Mouse (Mus musculus): ENCODE measurements around the gene Fhad1.
"Not testable (repeated sequence)": the region's sequence is repeated elsewhere in the genome, so short reads cannot be mapped to it uniquely, and the experiment has no call there.

The Fhad1 gene

DNA sequence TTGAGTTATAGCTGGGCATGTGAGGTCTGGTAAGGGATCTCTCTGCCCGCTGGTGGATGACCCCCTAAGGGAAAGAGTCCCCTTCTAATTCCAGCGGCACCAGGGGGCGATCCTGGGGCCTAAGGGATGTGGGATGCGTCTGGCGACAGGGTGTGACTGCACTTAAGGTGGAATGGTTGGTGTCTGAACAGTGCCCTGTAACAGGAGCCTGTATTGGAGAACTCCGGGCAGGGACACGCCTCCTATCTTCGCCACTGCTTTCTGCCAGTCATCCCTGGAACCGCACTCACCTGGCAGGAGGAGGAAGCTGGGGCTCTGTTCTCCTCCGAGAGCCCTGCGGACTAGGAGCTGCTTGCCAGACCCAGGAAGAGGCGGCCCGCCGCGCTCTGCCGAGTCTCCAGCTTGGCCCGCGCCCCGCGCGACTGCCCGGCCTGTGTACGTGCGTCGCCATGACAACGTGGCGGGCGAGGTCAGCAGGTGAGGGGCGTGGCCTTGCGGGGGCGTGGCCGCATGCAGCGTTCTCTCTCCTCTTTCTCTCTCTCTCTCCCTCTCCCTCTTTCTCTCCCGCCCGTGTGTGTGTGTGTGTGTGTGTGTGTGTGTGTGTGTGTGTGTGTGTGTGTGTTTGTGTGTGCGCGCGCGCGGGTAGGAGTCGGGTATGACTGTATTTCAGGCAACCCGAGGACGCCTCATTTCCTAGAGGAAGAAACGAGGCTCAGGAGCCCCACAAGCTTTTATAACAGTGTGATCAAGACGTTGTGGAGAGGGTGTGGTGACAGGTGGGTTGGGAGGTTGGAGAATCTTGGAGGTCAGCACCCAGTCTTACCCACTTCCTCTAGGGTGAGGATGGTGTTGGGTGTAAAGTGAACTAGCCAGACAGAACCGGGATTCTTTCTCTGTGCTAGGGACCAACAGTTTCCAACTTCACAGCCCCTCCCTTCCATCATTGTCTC, at the start of gene Fhad1:
Gene Fhad1, minus strand, starts transcription at position 424 of the 950 bp plus-strand sequence.
- peak; percentile 66 for DNase-seq (ENCODE audit: low spot score)

DNA sequence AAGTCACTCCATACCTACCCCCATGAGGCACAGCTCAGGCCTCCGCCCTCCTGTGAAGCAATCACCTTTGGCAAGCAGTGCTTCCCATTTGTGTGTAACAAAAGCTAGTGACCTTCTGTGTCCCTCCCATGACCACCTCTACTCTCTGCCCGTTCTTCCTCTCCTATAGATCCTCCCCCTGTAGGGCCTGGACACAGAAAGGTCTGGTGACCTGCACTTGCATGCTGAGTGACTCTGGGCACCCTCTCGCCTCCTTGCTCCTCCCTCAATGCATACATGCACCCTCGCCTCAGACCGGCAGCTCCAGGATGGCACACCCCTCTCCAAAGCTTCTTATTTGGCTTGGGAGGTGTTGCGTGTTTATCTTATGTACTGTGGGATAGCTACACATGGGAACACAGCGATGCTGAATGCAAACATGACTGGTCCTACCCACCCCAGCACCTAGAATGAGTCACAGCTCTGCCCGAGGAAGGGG, 48.2 kb upstream of the Fhad1 start:
- DNase-seq (ENCODE audit: low spot score): no peak

DNA sequence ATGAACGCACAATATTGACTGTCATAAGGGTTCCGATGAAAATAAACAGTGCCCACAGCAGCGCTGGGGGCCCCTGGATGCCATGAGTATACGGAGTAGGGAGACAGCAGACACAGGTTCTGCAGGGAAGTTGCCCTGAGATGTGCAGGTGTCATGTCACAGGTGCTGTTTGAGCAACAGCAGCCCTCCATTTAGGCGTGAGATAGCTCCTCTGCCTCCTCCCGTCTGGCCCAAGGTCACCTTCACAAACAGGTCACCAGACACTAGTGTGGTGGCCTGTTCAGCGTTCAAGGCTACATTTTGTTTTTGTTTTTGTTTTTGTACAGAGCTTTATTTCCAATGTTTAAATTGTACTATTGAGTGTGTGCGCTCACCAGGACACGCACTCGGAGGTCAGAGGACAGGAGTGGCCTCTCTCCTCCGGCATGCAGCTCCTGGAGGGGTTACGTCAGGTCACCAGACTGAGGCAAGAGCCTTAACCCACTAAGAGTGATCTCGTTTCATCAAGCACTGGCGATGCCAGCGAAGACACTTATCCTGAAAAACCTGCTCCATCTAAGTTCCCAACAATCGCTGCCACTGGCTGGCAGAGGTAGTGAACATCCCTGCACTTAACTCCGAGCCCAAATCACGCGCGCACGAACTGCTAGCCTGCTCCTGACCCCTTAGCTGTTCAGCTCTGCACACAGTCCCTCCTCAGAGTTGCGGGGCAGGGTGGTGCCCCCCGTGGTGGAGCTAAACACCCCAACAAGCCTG, 46.8 kb upstream of the Fhad1 start:
- no peak for DNase-seq (ENCODE audit: low spot score)

DNA sequence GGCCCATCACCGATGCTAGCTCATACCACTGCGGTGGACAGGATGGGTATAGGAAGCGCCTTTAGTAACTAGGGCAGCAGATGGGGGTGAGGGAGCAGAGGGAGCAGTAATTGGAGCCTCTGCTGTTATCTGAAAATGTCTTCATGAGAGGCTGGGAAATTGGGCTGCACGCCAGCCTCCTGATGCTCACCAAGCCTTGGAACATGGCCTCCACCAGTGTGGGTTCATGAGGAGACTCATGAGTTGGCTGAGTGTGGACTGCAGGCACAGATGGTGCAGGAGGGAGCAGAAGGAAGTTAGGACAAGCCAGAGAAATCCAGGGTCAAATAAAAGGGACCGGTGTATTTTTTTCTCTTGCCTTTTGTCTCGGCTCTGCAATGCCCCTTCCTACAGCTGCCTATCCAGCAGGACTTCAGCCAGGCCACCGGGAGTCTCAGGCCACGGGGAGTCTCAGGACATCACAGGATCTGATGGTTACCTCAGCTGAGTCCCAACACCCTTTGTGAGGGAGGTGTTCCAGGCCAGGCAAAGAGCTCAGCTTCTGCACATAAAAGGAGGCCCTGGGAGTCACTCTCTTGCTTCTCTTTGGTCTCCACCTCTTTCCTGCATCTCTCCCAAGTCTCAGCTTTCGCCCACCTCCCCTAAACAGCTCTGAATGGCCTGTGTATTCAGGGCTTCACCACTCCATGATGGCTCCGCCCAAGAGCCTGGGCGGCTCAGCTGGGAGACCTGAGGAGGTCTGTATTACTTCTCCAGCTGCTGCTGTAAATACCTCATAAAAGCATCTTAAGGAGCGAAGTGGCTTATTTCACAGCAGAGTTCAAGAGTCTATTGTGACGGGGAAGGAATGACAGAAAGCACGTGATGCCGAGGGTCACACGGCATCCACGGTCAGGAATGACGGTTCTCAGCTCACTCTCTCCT, 45.8 kb upstream of the Fhad1 start:
- DNase-seq (ENCODE audit: low spot score): no peak

DNA sequence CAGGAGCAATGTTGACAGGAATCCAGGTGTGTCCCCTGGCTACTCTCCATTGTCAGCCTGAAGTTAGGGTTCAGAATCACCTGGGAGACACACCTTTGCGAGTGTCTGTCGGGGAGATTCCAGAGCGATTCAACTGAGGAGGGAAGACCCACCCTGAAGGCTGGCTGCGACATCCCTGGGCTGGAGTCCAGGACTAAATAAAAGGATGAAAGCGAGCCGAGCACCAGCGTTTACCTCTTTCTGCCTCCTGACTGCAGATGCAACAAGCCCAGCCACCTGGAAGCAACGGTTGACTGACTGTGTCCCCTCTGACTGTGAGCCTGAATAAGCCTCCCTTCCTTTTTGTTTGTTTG, 44.9 kb upstream of the Fhad1 start:
- no peak for DNase-seq (ENCODE audit: low spot score)

DNA sequence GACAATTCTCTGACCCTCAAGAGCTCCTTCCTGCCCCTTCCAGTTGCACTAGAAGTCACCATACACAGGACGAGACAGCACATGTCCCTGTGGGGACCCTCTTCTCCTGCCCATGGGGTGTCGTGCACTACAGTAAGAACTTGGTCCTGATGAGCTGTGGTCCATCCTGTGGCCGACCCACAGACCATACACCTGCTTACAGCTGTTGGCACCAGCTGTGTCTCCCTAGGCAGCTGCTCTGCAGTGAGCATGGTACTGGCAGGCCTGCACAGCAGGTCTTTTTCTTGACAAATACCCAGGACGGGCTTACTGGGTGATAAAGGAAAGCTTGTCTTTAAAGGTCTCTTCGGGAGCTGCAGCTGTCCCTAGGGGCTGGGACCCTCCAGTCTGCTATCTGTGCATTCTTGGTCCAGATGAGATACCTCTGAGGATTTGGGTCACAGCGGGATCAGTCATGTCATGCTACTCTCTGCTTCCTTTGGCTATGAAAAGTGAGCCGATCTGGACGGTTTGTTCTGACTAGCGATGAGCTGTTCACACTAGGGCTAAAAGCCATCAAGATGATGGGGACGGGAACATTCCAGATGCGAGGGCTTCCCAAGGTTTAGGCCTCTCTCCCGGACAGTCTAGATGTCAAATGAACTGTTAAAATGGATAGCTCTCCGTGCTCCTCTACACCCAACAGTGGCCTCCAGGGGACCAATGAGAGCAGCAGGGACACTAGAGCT, 44.4 kb upstream of the Fhad1 start:
- DNase-seq (ENCODE audit: low spot score): no peak

DNA sequence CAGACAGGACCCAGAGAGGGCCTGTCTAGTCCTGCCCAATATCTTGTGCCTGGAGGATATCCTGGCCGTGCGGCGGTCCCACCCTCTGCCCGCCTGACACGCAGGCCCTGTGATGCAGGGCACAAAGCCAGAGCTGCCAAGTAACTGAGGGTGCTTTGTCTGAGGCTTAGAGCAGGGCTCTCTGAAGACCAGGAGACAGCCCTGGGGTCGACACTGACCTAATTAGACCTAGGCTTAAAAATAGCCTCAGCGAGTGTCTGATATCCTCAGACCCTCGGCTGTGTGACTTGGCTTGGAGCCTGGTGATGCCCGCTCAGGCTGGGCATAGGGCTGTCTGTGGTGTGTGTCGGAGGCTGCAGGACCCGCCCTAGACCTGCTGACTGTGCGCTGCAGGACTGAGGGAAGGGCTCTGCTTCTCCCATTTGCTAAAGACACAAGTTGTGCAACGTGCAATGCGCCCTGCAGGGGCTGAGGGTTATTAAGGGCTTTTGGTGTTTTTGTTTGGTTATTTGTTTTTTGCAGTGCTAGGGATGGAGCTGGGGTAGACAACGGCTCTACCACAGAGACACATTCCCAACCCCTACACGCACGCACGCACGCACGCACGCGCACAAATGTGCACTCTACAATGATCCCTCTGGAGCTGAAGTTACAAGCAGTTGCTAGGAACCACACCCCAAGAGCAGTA, 42.8 kb upstream of the Fhad1 start:
- DNase-seq (ENCODE audit: low spot score): no peak

DNA sequence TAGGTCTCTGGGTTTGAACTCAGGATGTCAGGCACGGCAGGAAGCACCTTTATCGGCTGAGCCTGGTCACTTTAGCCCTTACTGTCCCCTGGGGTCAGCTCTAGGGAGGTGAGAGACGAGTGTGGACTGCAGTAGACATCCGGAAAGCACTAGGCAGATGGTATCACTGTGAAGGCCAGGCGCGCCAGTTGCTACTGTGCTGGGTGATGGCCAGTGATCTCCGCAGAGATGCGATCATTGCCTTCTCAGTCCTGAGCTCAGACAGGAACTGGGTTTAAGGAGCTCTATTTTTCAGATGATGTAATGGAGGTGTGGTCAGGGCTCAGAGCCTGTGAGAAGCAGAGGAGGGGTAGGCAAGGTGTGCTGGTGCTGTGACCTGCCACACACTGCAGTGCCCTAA, 40.7 kb upstream of the Fhad1 start:
- DNase-seq (ENCODE audit: low spot score): no peak

DNA sequence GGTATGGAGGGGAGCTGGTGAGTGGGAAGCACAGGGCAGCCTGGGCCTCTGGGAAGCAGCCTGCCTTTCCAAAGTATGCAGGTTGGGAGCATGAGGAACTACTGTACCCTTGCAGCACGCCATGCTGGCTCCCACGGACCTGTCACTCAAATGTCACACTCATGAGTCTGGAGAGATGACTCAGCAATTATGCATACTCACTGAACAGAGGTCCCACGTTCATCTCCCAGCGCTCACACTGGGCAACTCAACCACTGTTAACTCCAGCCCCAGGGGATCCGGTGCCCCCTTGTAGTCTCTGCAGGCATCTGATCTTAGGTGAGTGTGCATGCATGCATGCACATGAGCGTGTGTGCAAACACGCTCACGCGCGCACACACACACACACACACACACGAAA, 39.7 kb upstream of the Fhad1 start:
- DNase-seq (ENCODE audit: low spot score): no peak

DNA sequence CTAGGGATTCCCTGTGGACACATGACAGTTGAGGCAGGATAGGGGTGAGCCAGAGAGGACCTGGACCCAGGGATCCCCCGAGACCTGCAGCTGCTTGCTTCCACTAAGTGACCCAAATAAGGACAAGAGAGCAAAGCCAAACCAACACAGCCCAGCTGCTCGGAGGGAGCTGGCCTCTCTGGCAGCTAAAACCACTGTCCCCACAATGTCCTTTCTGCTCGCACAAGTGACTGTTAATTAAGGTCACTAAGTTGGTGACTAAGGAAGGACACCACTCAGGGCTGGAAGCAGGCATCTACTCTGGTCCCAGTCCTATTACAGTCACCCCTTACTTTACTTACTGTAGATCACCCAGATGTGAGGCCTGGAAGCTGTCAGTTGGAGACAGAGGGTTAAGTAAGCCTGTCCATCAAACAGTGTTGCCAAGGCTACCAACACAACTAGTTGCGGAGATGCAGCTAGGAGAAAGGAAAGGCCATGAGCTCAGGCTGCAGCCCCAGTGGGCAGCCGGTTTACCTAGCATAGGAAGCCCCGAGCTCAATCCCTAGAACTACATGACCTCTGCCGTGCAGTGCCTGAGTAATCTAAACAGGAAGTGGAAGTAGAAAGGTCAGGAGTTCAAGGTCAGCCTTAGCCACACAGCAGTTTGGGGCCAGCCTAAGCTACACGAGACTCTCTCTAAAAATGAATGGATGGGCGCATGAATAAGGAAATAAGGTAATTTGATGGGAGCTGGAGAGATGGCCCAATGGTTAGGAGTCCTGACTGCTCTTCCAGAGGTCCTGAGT, 39.0 kb upstream of the Fhad1 start:
- no peak for DNase-seq (ENCODE audit: low spot score)

DNA sequence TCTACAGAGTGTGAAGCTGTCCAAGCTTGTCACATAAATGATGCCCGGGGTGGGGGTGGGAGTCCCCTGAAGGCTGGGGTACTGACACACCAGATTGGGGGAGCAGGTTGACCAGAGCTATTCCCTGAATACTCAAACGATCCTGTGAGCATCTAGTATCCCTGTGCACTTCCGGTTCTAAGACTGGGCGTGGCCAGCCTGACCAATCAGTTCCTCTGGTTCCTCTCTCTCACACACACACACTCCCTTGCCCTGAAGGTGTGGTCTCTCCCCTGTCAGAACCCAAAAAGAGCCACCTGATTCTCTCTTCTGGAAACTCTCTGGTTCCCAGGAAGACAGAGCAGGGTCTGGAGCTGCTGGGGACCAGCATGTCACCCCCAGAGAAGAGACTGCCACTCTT, 38.4 kb upstream of the Fhad1 start:
- DNase-seq (ENCODE audit: low spot score): no peak

DNA sequence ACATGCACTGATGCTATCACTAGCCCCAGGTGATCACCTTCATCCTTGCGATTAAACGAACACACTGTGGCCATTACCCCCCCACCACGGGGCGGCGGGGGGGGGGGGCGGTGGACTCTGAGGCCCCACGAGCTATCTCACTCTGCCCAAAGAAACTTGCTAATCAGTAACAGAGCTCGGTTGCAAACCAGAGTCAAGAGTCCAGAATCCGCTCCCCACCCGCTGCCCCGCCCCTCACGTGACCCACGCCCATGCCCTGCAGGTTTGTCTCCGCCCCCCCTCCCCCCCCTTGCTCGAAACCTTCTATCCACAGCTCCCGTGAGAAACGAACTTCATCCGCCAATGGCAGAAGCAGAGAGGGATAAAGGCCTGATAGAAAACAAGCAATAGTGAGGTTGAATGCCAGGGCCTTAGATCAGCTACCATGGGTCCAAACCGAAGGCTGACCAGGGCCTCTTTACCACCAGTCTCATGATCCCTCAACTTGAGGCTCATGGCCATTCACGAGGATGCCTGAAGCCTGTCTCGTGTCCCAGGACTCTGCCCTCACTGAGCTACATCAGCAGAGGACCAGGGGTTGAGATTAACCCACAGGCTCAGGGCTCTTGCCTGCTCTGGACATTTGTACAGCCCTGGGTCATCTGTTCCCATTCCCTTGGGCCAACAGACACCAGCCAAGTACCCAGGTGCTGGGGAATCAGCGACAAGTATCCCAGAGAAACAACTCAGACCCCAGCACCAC, 37.7 kb upstream of the Fhad1 start:
- DNase-seq (ENCODE audit: low spot score): no peak

DNA sequence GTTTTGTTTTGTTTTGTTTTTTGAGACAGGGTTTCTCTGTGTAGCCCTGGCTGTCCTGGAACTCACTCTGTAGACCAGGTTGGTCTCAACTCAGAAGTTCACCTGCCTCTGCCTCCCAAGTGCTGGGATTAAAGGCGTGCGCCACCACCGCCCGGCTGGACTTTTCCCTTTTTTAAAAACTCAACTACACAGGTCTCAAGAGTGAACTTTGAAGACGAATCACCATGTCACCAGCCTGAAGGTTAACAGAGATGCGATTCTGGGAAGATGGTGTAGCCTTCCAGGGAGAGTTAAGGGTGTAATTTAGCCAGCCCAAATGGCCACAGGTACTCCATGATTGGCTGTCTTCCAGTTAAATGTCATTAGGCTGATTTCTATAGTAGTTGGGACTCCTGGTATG, 37.0 kb upstream of the Fhad1 start:
- not testable (repeated sequence) for DNase-seq (ENCODE audit: low spot score)

DNA sequence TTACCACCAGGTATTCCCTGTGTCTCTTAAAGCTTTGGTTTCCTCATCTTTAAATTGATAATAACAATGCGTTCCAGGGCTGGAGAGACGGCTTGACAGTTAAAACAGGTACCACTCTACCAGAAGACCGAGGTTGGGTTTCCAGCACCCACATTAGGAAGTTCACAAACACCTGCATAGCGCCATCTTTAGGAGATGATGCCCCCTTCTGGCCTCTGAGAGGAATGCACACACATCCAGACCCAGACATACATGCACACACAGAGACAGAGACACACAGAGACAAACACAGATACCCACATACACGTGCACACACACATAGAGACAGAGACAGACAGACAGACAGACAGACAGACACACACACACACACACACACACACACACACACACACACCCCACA, 35.1 kb upstream of the Fhad1 start:
- DNase-seq (ENCODE audit: low spot score): no peak

DNA sequence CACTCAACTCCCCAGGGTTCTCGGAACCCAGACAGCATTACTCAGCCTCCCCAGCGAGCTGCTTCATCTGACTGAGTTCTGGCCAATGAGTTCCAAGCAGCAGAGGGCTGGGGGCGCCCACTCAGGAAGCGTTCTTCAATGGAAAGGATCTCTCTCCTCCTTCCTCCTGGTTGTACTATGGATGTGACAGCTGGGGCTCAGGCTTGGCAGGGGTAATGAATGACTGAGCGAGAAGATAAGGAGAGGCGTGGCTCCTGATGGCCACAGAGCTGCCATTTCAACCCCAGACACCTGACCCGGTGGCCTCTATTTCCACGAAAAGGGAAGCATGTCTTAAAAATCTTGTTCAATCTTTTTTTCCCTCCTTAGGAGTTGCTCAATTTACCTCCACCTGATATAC, 33.5 kb upstream of the Fhad1 start:
- DNase-seq (ENCODE audit: low spot score): no peak

DNA sequence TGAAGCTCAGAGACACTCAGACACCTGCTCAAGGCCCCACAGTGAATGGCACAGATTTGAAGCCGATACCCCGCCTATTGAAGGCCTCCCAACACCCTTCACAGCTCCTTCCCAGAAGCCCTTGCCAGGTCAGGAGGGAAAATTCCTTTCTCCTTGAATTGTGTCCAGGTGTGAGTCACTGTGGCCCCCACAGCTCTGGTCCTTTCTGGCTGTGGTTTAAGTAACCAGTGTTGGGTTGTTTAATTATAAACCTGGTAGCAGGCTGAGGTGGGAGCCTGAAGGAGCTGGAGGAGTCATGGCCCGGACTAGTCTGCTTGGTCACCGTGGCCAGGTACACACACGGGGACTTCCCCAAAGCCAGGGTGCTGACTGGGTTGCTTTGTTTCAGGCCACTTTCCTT, 32.1 kb upstream of the Fhad1 start:
- DNase-seq (ENCODE audit: low spot score): no peak

DNA sequence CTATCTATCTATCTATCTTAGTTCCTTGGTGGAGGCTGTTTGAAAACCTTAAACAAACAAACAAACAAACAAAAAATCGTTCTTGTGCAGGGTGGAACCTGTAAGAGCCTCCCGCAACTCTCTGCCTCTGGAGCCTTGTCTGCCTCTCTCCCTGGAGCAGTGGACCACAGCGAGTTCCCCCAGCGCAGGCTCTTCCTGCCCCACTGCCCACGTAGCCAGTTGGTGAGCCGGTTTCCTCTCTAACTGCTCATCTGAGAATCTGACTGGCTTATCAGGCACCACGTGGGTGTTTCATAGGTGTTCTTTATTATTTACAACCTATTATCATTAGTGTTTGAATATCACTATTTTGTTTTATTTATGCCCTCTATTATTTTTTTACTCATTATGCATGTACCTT, 31.6 kb upstream of the Fhad1 start:
- DNase-seq (ENCODE audit: low spot score): no peak

DNA sequence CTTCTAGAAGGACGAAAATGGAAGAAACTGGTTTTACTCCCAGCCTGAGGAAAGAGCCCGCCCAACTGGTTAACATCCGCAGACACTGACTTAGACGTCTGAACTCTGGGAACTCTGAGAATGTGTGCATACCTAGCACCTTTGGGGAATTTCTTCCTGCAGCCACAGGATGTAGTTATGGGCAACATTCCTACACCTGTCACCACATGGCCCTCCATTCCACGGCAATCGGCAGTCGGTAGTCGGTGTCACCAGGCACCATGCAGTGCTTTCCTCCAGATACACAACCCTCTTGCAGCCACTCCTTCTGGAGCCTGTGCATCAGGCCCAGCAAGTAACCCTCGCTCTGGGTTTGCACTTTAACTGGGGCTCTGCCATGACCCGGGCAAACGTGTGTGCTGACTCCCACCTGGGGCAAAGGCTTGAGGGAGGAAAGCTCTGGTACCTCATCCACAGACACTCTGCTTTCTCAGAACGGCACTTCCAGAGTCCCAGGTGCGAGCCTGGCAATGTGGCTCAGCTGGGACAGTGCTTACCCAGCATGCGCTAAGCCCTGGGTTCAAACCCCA, 30.8 kb upstream of the Fhad1 start:
- DNase-seq (ENCODE audit: low spot score): no peak

DNA sequence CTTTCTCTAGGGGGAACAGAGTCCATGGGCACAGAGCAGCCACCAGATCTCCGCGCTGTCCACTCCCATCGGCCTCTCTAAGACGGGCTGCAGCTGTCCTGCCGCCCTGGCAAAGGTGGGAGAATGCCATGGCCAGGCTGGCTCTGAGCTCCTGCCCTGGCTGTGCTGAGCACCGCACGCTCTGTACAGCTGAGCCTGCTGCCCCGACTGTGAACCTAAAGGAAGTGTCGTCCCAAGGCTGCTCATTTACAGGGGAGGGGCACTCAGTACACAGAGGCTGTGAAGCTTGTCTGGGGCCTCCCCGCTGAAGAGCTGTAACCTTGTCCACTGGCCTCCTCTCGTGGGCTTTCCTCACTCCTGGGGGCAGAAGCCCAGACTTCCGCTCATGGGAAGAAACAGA, 29.6 kb upstream of the Fhad1 start:
- no peak for DNase-seq (ENCODE audit: low spot score)
